Mouse (Mus musculus): ENCODE results near the gene Sumo3.

Gene Sumo3

GRCm38 (mm10) chr10:77589117-77589516 lies 16.8 kb upstream of the Sumo3 start:
- no peak for DNase-seq (ENCODE audit: low read depth)

GRCm38 (mm10) chr10:77589749-77590148 lies 16.1 kb upstream of the Sumo3 start:
- DNase-seq (ENCODE audit: low read depth) = no peak

GRCm38 (mm10) chr10:77590812-77591211 lies 15.1 kb upstream of the Sumo3 start:
- peak; percentile 70 for DNase-seq (ENCODE audit: low read depth)

- DNase-seq (ENCODE audit: low read depth) = no peak
Measured at GRCm38 (mm10) chr10:77591546-77591945, 14.4 kb upstream of the Sumo3 start.

GRCm38 (mm10) chr10:77596060-77596459 lies 9.8 kb upstream of the Sumo3 start:
- DNase-seq (ENCODE audit: low read depth) = no peak

GRCm38 (mm10) chr10:77603021-77603420 lies 2.9 kb upstream of the Sumo3 start:
- no peak for DNase-seq (ENCODE audit: low read depth)

GRCm38 (mm10) chr10:77604111-77604510 lies 1.8 kb upstream of the Sumo3 start:
- DNase-seq (ENCODE audit: low read depth) = no peak

GRCm38 (mm10) chr10:77604958-77605357 lies 939 bp upstream of the Sumo3 start:
- DNase-seq (ENCODE audit: low read depth) = no peak

GRCm38 (mm10) chr10:77605368-77605767 lies 529 bp upstream of the Sumo3 start:
- peak; percentile 86 for DNase-seq (ENCODE audit: low read depth)

GRCm38 (mm10) chr10:77606855-77607254 lies 958 bp downstream of the Sumo3 start:
- peak; percentile 46 for DNase-seq (ENCODE audit: low read depth)

GRCm38 (mm10) chr10:77607441-77607840 lies 1.5 kb downstream of the Sumo3 start:
- DNase-seq (ENCODE audit: low read depth) = no peak

- DNase-seq (ENCODE audit: low read depth) = no peak
Measured at GRCm38 (mm10) chr10:77608589-77608988, 2.7 kb downstream of the Sumo3 start.

- DNase-seq (ENCODE audit: low read depth) = no peak
Measured at GRCm38 (mm10) chr10:77610221-77610961, 4.5 kb downstream of the Sumo3 start.

GRCm38 (mm10) chr10:77613409-77613808 lies 7.5 kb downstream of the Sumo3 start:
- no peak for DNase-seq (ENCODE audit: low read depth)

- DNase-seq (ENCODE audit: low read depth) = no peak
Measured at GRCm38 (mm10) chr10:77615647-77616046, 9.8 kb downstream of the Sumo3 start.

- no peak for DNase-seq (ENCODE audit: low read depth)
Measured at GRCm38 (mm10) chr10:77616166-77616565, 10.3 kb downstream of the Sumo3 start.

GRCm38 (mm10) chr10:77616926-77617325 lies 11.0 kb downstream of the Sumo3 start:
- no peak for DNase-seq (ENCODE audit: low read depth)

- peak; percentile 56 for DNase-seq (ENCODE audit: low read depth)
Measured at GRCm38 (mm10) chr10:77621546-77621945, 15.6 kb downstream of the Sumo3 start.

GRCm38 (mm10) chr10:77622055-77622988 lies 16.4 kb downstream of the Sumo3 start, which contains the start of gene Ube2g2:
Ube2g2 (plus strand) TSS chr10:77622275.
- peak; percentile 90 for DNase-seq (ENCODE audit: low read depth)

- peak; percentile 52 for DNase-seq (ENCODE audit: low read depth)
Measured at GRCm38 (mm10) chr10:77623069-77623492, 17.2 kb downstream of the Sumo3 start.

GRCm38 (mm10) chr10:77623639-77624400 lies 17.9 kb downstream of the Sumo3 start:
- DNase-seq (ENCODE audit: low read depth) = no peak

GRCm38 (mm10) chr10:77624570-77624995 lies 18.7 kb downstream of the Sumo3 start:
- no peak for DNase-seq (ENCODE audit: low read depth)
